22 mouse cellular contexts compared by ENCODE assay signal in the genomic region with DNA sequence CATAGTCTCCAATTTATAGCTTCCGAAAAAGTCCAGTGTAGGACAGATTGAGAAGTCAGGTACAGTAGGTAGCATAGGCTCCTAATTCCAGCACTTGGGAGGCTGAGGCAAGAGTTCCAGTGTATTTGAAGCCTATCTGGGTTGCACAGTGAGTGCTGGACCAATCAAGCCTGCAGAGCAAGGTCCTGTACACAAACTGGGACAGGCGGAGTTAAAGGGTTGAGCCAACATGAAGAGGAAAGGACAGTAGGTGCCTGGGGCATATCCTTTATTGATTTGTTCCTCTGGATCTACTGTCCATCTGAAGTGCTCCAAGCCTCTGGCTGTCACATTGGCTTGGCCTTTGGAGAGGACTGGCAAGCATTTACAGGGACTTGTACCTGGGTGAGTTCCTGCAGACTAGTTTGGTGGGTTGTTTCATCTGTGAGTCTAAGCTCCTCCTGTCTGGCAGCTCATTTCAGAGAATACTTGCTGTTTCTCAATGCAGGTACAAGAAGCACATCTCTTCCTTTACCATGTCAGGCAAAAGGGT.
"Had no signal": no experiment of that assay in that cellular context is flagged by ENCODE, and none has a peak within 500 bp of the region (broad histone marks: within the 10 kb centered on the region; RNA-seq: fewer than 3 reads in every experiment).

No protein-coding gene starts in this region.

- ATAC-seq: inflammation-experienced regulatory T-cells, adult 6 months; intestine, embryonic 16.5 days; midbrain, embryonic 13.5 days; midbrain, embryonic 16.5 days had no signal

- H3K4me1 ChIP-seq: limb, embryonic 10.5 days; limb, embryonic 13.5 days; lung, embryonic 15.5 days; midbrain, embryonic 10.5 days; midbrain, embryonic 13.5 days had no signal

- H3K27me3 ChIP-seq: limb, embryonic 13.5 days; lung, embryonic 15.5 days; midbrain, embryonic 13.5 days had no signal

- H3K27ac ChIP-seq: limb, embryonic 10.5 days; limb, embryonic 13.5 days; lung, embryonic 15.5 days; midbrain, embryonic 10.5 days; midbrain, embryonic 13.5 days; stomach, postnatal 0 days had no signal

- H3K36me3 ChIP-seq: limb, embryonic 10.5 days; limb, embryonic 13.5 days; lung, embryonic 15.5 days; midbrain, embryonic 10.5 days; midbrain, embryonic 13.5 days had no signal

- H3K4me3 ChIP-seq: limb, embryonic 10.5 days; limb, embryonic 13.5 days; lung, embryonic 15.5 days; megakaryocyte, embryonic 14.5 days; midbrain, embryonic 10.5 days; midbrain, embryonic 13.5 days; myocyte had no signal

- H3K4me2 ChIP-seq: limb, embryonic 13.5 days; lung, embryonic 15.5 days; midbrain, embryonic 13.5 days had no signal

- H3K9ac ChIP-seq: limb, embryonic 13.5 days; lung, embryonic 15.5 days; midbrain, embryonic 13.5 days had no signal

- H3K9me3 ChIP-seq: limb, embryonic 10.5 days; limb, embryonic 13.5 days; lung, embryonic 15.5 days; megakaryocyte, embryonic 14.5 days; midbrain, embryonic 10.5 days; midbrain, embryonic 13.5 days had no signal

- DNase-seq: kidney, adult 18-20 months; kidney, adult 9 months; kidney, postnatal 14 days; kidney, postnatal 4 days; lung, adult 18-20 months; lung, postnatal 10 days; lung, postnatal 36 days; right cerebral cortex, adult 18-20 months; right cerebral cortex, postnatal 14 days; thymus, adult 2 months; thymus, postnatal 25 days had no signal
